Mouse (Mus musculus) CH12.LX (cell line): Measurements from ENCODE around the gene Arfgap3. TPM values are rescaled to one million over a fixed set of nuclear protein-coding genes. Genes with fewer than 3 reads are reported as not detected.
A peak's percentile ranks its signal among the peaks of the same experiment; 100 is the strongest.

ENCODE experiments used
- DNase-seq: peaks from one replicate; pipeline ENCODE4 v3.0.0-alpha.2; 2013; ENCODE audit errors: extremely low read depth
- H3K27ac ChIP-seq: 2 replicates; pipeline ENCODE4 v1.5.1; 2012; ENCODE audit warnings: low read depth, mild to moderate bottlenecking, control low read depth, moderate library complexity; ENCODE audit not compliant: insufficient read depth
- H3K27me3 ChIP-seq: replicated peaks from 2 replicates; pipeline ENCODE3; 2012; ENCODE audit warnings: inconsistent platforms
- H3K36me3 ChIP-seq, 2 experiments: replicated peaks in 1 of 2; 2 replicates each; pipeline versions ENCODE3 to v1.6.1; 2012; ENCODE audit warnings: inconsistent platforms in 1 of 2, low read length in 1 of 2, mild to moderate bottlenecking in 1 of 2, mixed read lengths in 1 of 2, moderate library complexity in 1 of 2; ENCODE audit not compliant: control insufficient read depth in 1 of 2, insufficient read depth in 1 of 2
- H3K4me1 ChIP-seq, 2 experiments: 2 replicates each; pipeline ENCODE4 v1.6.1; 2012; ENCODE audit warnings: inconsistent platforms in 1 of 2, moderate library complexity in 1 of 2; ENCODE audit not compliant: insufficient read depth in 2 of 2, control insufficient read depth in 1 of 2
- H3K4me2 ChIP-seq: 2 replicates; pipeline ENCODE4 v1.6.1; 2012; ENCODE audit warnings: low read depth, mild to moderate bottlenecking, control low read depth; ENCODE audit not compliant: poor library complexity, insufficient read depth, severe bottlenecking
- H3K4me3 ChIP-seq, 3 experiments: fragments of 150-350 bp in 1 of 3; sonication (generic) in 1 of 3; replicated peaks in 1 of 3; 2 replicates each; pipeline versions ENCODE3 to v1.5.1; 2011 to 2012; ENCODE audit warnings: low read depth in 2 of 3, low read length in 2 of 3, mild to moderate bottlenecking in 2 of 3, moderate library complexity in 2 of 3, control low read depth in 1 of 3, improper control_type of control experiment in 1 of 3, inconsistent platforms in 1 of 3, mixed read lengths in 1 of 3; ENCODE audit not compliant: poor library complexity in 1 of 3
- H3K79me2 ChIP-seq: replicated peaks from 2 replicates; pipeline ENCODE4 v1.6.1; 2012; ENCODE audit warnings: mild to moderate bottlenecking, moderate library complexity; ENCODE audit not compliant: control insufficient read depth, poor library complexity, insufficient read depth, severe bottlenecking; ENCODE audit errors: extremely low read depth
- H3K9ac ChIP-seq: 2 replicates; pipeline ENCODE4 v1.6.1; 2012; ENCODE audit warnings: low read depth, mild to moderate bottlenecking, control low read depth, moderate library complexity; ENCODE audit not compliant: insufficient read depth
- H3K9me3 ChIP-seq: replicated peaks from 2 replicates; pipeline ENCODE3; 2012; ENCODE audit warnings: low read length, inconsistent platforms, mixed read lengths
- BHLHE40 ChIP-seq: IDR thresholded peaks from 2 replicates; pipeline ENCODE4 v1.6.1; 2011; ENCODE audit warnings: mild to moderate bottlenecking, low read depth, low read length, improper control_type of control experiment
- CHD1 ChIP-seq: IDR thresholded peaks from 2 replicates; pipeline ENCODE4 v1.6.1; 2012; ENCODE audit warnings: low read depth, low read length, improper control_type of control experiment, inconsistent platforms
- CTCF ChIP-seq, 2 experiments: IDR thresholded peaks in 1 of 2; conservative IDR thresholded peaks in 1 of 2; 2 replicates each; pipeline ENCODE4 v1.5.1; 2011 to 2012; ENCODE audit warnings: low read depth in 2 of 2, low read length in 2 of 2, improper control_type of control experiment in 1 of 2, inconsistent platforms in 1 of 2, mild to moderate bottlenecking in 1 of 2, moderate library complexity in 1 of 2
- ELF1 ChIP-seq: IDR thresholded peaks from 2 replicates; pipeline ENCODE4 v1.6.1; 2014; ENCODE audit warnings: low read depth, mild to moderate bottlenecking, inconsistent platforms, low read length, improper control_type of control experiment
- ETS1 ChIP-seq: conservative IDR thresholded peaks from 2 replicates; pipeline ENCODE4 v1.6.1; 2012; ENCODE audit warnings: low read depth, mild to moderate bottlenecking, inconsistent platforms, low read length, improper control_type of control experiment, moderate library complexity
- HCFC1 ChIP-seq: IDR thresholded peaks from 2 replicates; pipeline ENCODE4 v1.6.1; 2012; ENCODE audit warnings: low read depth, mild to moderate bottlenecking, inconsistent platforms, low read length, improper control_type of control experiment
- IRF4 ChIP-seq: IDR thresholded peaks from 2 replicates; pipeline ENCODE4 v1.6.1; 2014; ENCODE audit warnings: low read depth, mild to moderate bottlenecking, inconsistent platforms, low read length, improper control_type of control experiment
- JUN ChIP-seq: IDR thresholded peaks from 2 replicates; pipeline ENCODE4 v1.6.1; 2011; ENCODE audit warnings: low read depth, mild to moderate bottlenecking, low read length, improper control_type of control experiment, moderate library complexity; ENCODE audit not compliant: insufficient read depth
- JUND ChIP-seq: conservative IDR thresholded peaks from 2 replicates; pipeline ENCODE4 v1.6.1; 2011; ENCODE audit warnings: low read depth, low read length, improper control_type of control experiment
- KAT2A ChIP-seq: IDR thresholded peaks from 2 replicates; pipeline ENCODE4 v1.6.1; 2012; ENCODE audit warnings: low read length, improper control_type of control experiment, inconsistent platforms; ENCODE audit not compliant: insufficient replicate concordance
- MAFK ChIP-seq: IDR thresholded peaks from 2 replicates; pipeline ENCODE4 v1.6.1; 2011; ENCODE audit warnings: low read length, improper control_type of control experiment; ENCODE audit not compliant: insufficient replicate concordance
- MAX ChIP-seq: IDR thresholded peaks from 2 replicates; pipeline ENCODE4 v1.6.1; 2011; ENCODE audit warnings: low read length, improper control_type of control experiment
- MAZ ChIP-seq: IDR thresholded peaks from 2 replicates; pipeline ENCODE4 v1.6.1; 2012; ENCODE audit warnings: low read depth, mild to moderate bottlenecking, inconsistent platforms, low read length, improper control_type of control experiment, moderate library complexity
- MXI1 ChIP-seq: IDR thresholded peaks from 2 replicates; pipeline ENCODE4 v1.6.1; 2011; ENCODE audit warnings: mild to moderate bottlenecking, low read depth, low read length, improper control_type of control experiment
- MYC ChIP-seq: IDR thresholded peaks from 2 replicates; pipeline ENCODE4 v1.6.1; 2011; ENCODE audit warnings: low read depth, mild to moderate bottlenecking, improper control_type of control experiment, low read length
- NRF1 ChIP-seq: IDR thresholded peaks from 2 replicates; pipeline ENCODE4 v1.6.1; 2014; ENCODE audit warnings: low read depth, mild to moderate bottlenecking, inconsistent platforms, low read length, improper control_type of control experiment, moderate library complexity
- POLR2A ChIP-seq: IDR thresholded peaks from 2 replicates; pipeline ENCODE4 v1.6.1; 2011; ENCODE audit warnings: low read depth, mild to moderate bottlenecking, improper control_type of control experiment, low read length
- RCOR1 ChIP-seq: conservative IDR thresholded peaks from 2 replicates; pipeline ENCODE4 v1.6.1; 2012; ENCODE audit warnings: low read depth, mild to moderate bottlenecking, inconsistent platforms, low read length, improper control_type of control experiment
- SIN3A ChIP-seq: IDR thresholded peaks from 2 replicates; pipeline ENCODE4 v1.6.1; 2012; ENCODE audit warnings: low read length, improper control_type of control experiment, inconsistent platforms
- UBTF ChIP-seq: IDR thresholded peaks from 2 replicates; pipeline ENCODE4 v1.6.1; 2012; ENCODE audit warnings: low read depth, mild to moderate bottlenecking, inconsistent platforms, low read length, improper control_type of control experiment, moderate library complexity
- ZC3H11A ChIP-seq: IDR thresholded peaks from 2 replicates; pipeline ENCODE4 v1.6.1; 2012; ENCODE audit warnings: low read depth, mild to moderate bottlenecking, inconsistent platforms, low read length, improper control_type of control experiment
- dilution Hi-C: fragments of 300-500 bp; cut with MboI; formaldehyde crosslinking; loops from 2 replicates; pipeline ENCODE4 v1.14.3; 2020; ENCODE audit warnings: low sequenced_read_pairs; ENCODE audit not compliant: extremely low pct_unique_long_range_greater_than_20kb, extremely low pct_ligation_motif_present
- in situ Hi-C: fragments of 300-500 bp; cut with MboI; formaldehyde crosslinking; loops from 3 replicates; pipeline ENCODE4 v1.14.3; 2019; ENCODE audit warnings: low sequenced_read_pairs, low pct_ligation_motif_present, low pct_unique_long_range_greater_than_20kb, mixed read lengths
- polyA plus RNA-seq: library from polyadenylated mRNA; unstranded; fragments of >175 nt; gene quantifications from 2 replicates; pipeline ENCODE4 v1.2.1, GENCODE M21; 2012; ENCODE audit warnings: low read depth; ENCODE audit not compliant: insufficient read length
- total RNA-seq, 2 experiments: library from RNA; depleted of rRNA; stranded (reverse); fragments of 300-350 nt in 1 of 2; fragments of >200 nt in 1 of 2; gene quantifications; 2 replicates each; pipeline ENCODE4 v1.2.3; 2012 to 2014

Arfgap3 gene
- total and polyA plus RNA-seq, 3 experiments, result 11.0 to 21.7 (median 20.3) TPM

DNA sequence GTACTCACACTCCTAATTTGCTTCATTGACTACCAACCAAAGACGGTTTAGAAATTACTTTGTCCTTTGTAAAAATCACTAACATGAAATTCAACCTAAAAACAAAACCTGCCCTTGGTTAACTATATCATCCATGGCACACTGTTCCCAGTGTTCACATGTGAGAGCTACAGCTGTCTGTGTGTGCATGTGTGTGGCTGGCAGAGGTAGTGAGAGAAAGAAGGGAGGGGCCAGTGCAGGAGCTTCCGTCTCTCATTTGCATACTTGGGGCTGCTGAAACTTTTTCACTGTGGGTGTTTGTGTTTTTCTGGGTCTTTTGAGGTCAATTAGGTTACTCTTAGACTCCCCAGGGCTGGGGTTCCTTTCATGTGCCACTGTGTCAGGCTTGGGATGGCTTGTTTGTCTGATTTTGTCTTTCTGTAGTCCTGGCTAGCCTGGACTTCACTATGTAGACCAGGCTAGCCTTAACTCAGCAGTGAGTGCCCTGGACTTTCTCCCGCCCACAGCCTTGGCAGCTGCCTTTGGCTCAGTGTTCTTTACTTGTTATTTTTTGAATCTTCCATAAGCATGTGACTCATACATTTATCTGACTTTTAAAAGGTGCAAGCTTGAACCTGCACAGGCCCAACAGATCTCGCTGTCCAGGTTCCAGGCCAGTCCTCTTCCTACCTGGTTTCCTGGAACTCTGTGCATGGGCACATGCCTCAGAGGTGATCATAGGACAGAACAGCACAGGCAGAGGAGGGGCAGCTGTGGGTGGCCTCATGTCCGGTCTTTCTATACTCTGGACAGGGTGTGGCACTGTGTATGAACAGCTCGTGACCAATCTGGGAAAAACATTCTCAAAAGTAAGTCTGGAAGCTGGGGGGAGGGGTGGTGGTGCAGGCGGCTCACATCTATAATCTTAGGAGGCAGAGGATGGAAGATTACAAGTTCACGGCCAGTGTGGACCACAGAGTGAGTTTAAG lies 11.9 kb downstream of the Arfgap3 start:
- TF ChIP-seq BHLHE40 (peak; percentile 66), POLR2A (no peak), JUN (no peak), MAZ (0 out of 2 replicates have a peak, but pooled peaks have one; percentile 51), KAT2A (no peak), NRF1 (no peak), MAFK (no peak), HCFC1 (no peak), MYC (peak; percentile 50; the same call in 1 of the 2 replicates), MAX (peak; percentile 50; the same call in 1 of the 2 replicates), CTCF (conservative IDR thresholded peaks at IDR 0.05 in 1 of 2, IDR thresholded peaks at IDR 0.05 in 1 of 2; ENCODE audit: low read depth in 2 of 2, low read length in 2 of 2) (0 out of 4 replicates have a peak, but pooled peaks of 1 of the 2 experiments have one; percentile 0), ZC3H11A (no peak), CHD1 (no peak), MXI1 (peak; percentile 67; the same call in 1 of the 2 replicates), JUND (no peak), IRF4 (no peak), ELF1 (0 out of 2 replicates have a peak, but pooled peaks have one; percentile 26), SIN3A (peak; percentile 41; the same call in 1 of the 2 replicates), RCOR1 (no peak), UBTF (no peak), ETS1 (peak; percentile 33)
- Histone ChIP-seq H3K36me3 (peaks cover 26 to 54% of the 10 kb centered on the region in 2 experiments), H3K4me1 (peaks cover 0 to 27% of the 10 kb centered on the region in 2 experiments; a peak in 2 of 4 replicates), H3K9ac (no peak overlapping the region), H3K4me2 (no peak overlapping the region), H3K27ac (no peak overlapping the region), H3K4me3 (no peak overlapping the region), H3K27me3 (no peaks in the 10 kb centered on the region), H3K79me2 (no peaks in the 10 kb centered on the region), H3K9me3 (no peaks in the 10 kb centered on the region)
- in situ Hi-C loops, result no loop called here
- dilution Hi-C loops, result no loop called here
- DNase-seq, result peak; percentile 65
